Mouse (Mus musculus) cerebellum, adult 2 months (tissue): ENCODE results near the gene Vamp3.

ENCODE experiments used
- CTCF ChIP-seq: fragments of 200-500 bp; IDR thresholded peaks from 2 replicates; pipeline ENCODE4 v1.5.1; 2011; ENCODE audit warnings: low read depth, mild to moderate bottlenecking, control low read depth, low read length, moderate library complexity, borderline replicate concordance; ENCODE audit not compliant: insufficient read depth
- POLR2A ChIP-seq: fragments of 200-500 bp; IDR thresholded peaks from 2 replicates; pipeline ENCODE4 v1.6.1; 2011; ENCODE audit warnings: low read length, control low read depth, borderline replicate concordance; ENCODE audit not compliant: insufficient read depth

DNA sequence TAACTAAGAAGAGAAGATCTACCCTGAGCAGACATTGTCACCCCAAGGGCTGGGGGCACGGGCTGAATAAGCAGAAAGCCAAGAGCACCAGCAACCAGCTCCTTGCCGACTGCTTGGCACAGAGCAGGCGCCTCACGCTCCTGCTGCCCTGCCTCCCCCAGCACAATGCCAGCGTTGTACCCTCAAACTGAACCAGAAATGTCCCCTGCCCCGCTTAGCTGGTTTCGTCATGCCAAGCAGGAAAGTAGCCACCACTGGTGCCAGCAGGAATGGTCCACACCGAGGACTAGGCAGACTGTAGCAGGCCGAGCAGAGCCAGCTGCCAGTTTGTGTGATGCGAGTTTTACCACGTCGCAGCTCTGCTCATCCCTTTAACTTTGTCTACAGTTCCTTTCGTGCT lies 24.2 kb upstream of the Vamp3 start:
- TF ChIP-seq POLR2A (no peak), CTCF (no peak)
